In the genomic region with DNA sequence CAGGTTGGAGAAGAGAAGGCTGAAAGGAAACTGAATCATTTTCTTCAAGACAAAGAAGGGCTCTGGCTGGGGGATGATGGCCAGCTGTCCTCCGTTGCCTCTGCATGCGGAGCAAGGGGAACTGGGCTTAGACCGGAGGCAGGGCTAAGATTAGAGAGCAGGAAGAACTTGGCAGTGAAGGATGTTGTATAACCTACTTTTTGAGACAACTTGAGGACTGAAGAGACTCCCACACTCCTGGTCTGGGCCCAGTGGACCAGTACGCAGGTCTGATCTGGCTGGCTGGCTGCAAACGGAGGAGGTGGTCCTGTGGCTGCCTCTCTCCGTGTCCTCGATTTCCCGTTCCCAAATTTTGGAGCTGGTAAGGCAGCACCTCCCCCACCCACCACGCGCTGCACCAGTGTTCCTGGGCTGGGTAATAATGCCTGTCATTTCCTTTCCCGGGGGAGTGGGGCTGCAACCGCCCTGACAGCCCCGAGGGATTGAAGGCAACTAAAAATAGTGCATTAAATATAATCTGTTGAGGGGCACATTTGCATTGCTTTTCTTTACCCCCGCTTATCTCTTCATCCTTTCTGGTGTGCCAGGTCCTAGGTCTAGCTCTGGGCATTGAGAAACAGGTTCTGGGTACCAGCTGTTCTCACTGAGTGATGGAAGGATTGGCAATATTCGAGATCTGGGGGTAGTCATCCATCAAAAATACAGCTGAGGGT, we compare ENCODE assay signal across 8 mouse cellular contexts. TPM values are rescaled to one million over a fixed set of nuclear protein-coding genes. Genes with fewer than 3 reads are reported as not detected.
DNase-seq lines count a peak whose midpoint lies in the region; ATAC-seq and TF ChIP-seq lines count a peak whose summit lies in the region.

No protein-coding gene starts in this region.

- no peak for TF ChIP-seq CTCF in heart, adult 2 months (IDR thresholded peaks at IDR 0.05)
- TF ChIP-seq CTCF in stomach, postnatal 0 days (IDR thresholded peaks at IDR 0.05; ENCODE audit: low read depth) = no peak

- H3K9me3 ChIP-seq in midbrain, embryonic 12.5 days = no peaks in the 10 kb centered on the region
- H3K9me3 ChIP-seq in midbrain, embryonic 11.5 days (ENCODE audit: control insufficient read depth, low read length) = no peaks in the 10 kb centered on the region
- no peaks in the 10 kb centered on the region for H3K9me3 ChIP-seq in liver, embryonic 16.5 days (replicated peaks; ENCODE audit: control insufficient read depth, low read length)
- no peaks in the 10 kb centered on the region for H3K9me3 ChIP-seq in stomach, postnatal 0 days (ENCODE audit: control insufficient read depth, low read length)

- no peak for DNase-seq in midbrain, embryonic 11.5 days (ENCODE audit: low spot score, missing footprints)
- peak; percentile 57 to 61 for DNase-seq in heart, adult 2 months
- peak; percentile 36 for DNase-seq in kidney, adult 9 months
- no peak for DNase-seq in stomach, postnatal 0 days (ENCODE audit: low spot score)
- no peak for DNase-seq in retina, embryonic 14.5 days (ENCODE audit: low spot score)
- DNase-seq in T-cell, adult 2 months (ENCODE audit: low spot score) = no peak

- intact Hi-C loops in heart, adult 2 months (cut with DNase I) = loop anchor here (1.0 to 2.0 kb wide), 2 partner anchors 38 to 45 kb away; partner anchors contain the start of gene Spa17

- H3K79me2 ChIP-seq in heart, adult 2 months (replicated peaks; ENCODE audit: control insufficient read depth, insufficient read depth, low read length) = no peaks in the 10 kb centered on the region

- no peak overlapping the region for H3K4me2 ChIP-seq in midbrain, embryonic 12.5 days (replicated peaks)
- no peak overlapping the region for H3K4me2 ChIP-seq in midbrain, embryonic 11.5 days
- H3K4me2 ChIP-seq in liver, embryonic 16.5 days (ENCODE audit: low read depth, low read length) = peak overlapping the region; percentile 39
- H3K4me2 ChIP-seq in stomach, postnatal 0 days (replicated peaks; ENCODE audit: low read depth) = peak overlapping the region; percentile 5; the same call in 1 of the 2 replicates

- no peak overlapping the region for H3K9ac ChIP-seq in midbrain, embryonic 12.5 days (replicated peaks)
- H3K9ac ChIP-seq in midbrain, embryonic 11.5 days (ENCODE audit: low read length) = no peak overlapping the region
- H3K9ac ChIP-seq in heart, adult 2 months (ENCODE audit: low read depth, low read length) = peak overlapping the region; percentile 3; the same call in 1 of the 2 replicates
- H3K9ac ChIP-seq in liver, embryonic 16.5 days (ENCODE audit: low read depth, low read length) = peak overlapping the region; percentile 13; the same call in 1 of the 2 replicates
- H3K9ac ChIP-seq in stomach, postnatal 0 days (ENCODE audit: low read length) = no peak overlapping the region

- ATAC-seq in midbrain, embryonic 12.5 days (ENCODE audit: low FRiP score, low read depth) = peak; percentile 16; the same call in 1 of the 2 replicates
- ATAC-seq in midbrain, embryonic 11.5 days (ENCODE audit: low FRiP score) = no peak
- ATAC-seq in liver, embryonic 16.5 days (ENCODE audit: low read depth) = peak; percentile 35
- ATAC-seq in stomach, postnatal 0 days (ENCODE audit: low FRiP score, low TSS enrichment) = no peak

- H3K27me3 ChIP-seq in midbrain, embryonic 12.5 days = no peaks in the 10 kb centered on the region
- no peaks in the 10 kb centered on the region for H3K27me3 ChIP-seq in midbrain, embryonic 11.5 days (ENCODE audit: control insufficient read depth, insufficient read depth, low read length)
- H3K27me3 ChIP-seq in heart, adult 2 months (ENCODE audit: control insufficient read depth, insufficient read depth, low read length) = no peaks in the 10 kb centered on the region
- H3K27me3 ChIP-seq in liver, embryonic 16.5 days (ENCODE audit: control insufficient read depth, insufficient read depth, low read depth, low read length) = no peaks in the 10 kb centered on the region
- no peaks in the 10 kb centered on the region for H3K27me3 ChIP-seq in stomach, postnatal 0 days (ENCODE audit: control insufficient read depth, insufficient read depth, low read length)

- no peaks in the 10 kb centered on the region for H3K36me3 ChIP-seq in midbrain, embryonic 12.5 days
- no peaks in the 10 kb centered on the region for H3K36me3 ChIP-seq in midbrain, embryonic 11.5 days (ENCODE audit: control insufficient read depth, insufficient read depth, low read length)
- H3K36me3 ChIP-seq in heart, adult 2 months (ENCODE audit: control insufficient read depth, insufficient read depth, low read length) = no peaks in the 10 kb centered on the region
- no peaks in the 10 kb centered on the region for H3K36me3 ChIP-seq in liver, embryonic 16.5 days (ENCODE audit: control insufficient read depth, insufficient read depth)
- no peaks in the 10 kb centered on the region for H3K36me3 ChIP-seq in stomach, postnatal 0 days (ENCODE audit: control insufficient read depth, insufficient read depth, low read length)

- H3K4me3 ChIP-seq in midbrain, embryonic 12.5 days = no peak overlapping the region
- H3K4me3 ChIP-seq in midbrain, embryonic 11.5 days (ENCODE audit: low read depth, low read length) = no peak overlapping the region
- peak overlapping the region; percentile 32 for H3K4me3 ChIP-seq in heart, adult 2 months
- 0 out of 2 replicates have a peak overlapping the region, but pooled peaks have one; percentile 2 for H3K4me3 ChIP-seq in liver, embryonic 16.5 days (ENCODE audit: low read depth, low read length)
- no peak overlapping the region for H3K4me3 ChIP-seq in stomach, postnatal 0 days (ENCODE audit: low read depth, low read length)

- no peak for TF ChIP-seq POLR2A in heart, adult 2 months (IDR thresholded peaks at IDR 0.05; ENCODE audit: insufficient read depth, low read depth, low read length)

- H3K4me1 ChIP-seq in midbrain, embryonic 12.5 days = peaks cover 5% of the 10 kb centered on the region; the same call in 1 of the 2 replicates
- H3K4me1 ChIP-seq in midbrain, embryonic 11.5 days (ENCODE audit: control insufficient read depth, insufficient read depth, low read length) = no peaks in the 10 kb centered on the region
- H3K4me1 ChIP-seq in heart, adult 2 months (ENCODE audit: control insufficient read depth, insufficient read depth, low read length) = peaks cover 6% of the 10 kb centered on the region
- peaks cover 34% of the 10 kb centered on the region for H3K4me1 ChIP-seq in liver, embryonic 16.5 days (ENCODE audit: control insufficient read depth, low read depth, low read length)
- H3K4me1 ChIP-seq in stomach, postnatal 0 days (replicated peaks; ENCODE audit: control insufficient read depth, insufficient read depth) = no peaks in the 10 kb centered on the region

- 51% methylated on average over 15 of the region's 15 CpGs for WGBS in midbrain, embryonic 12.5 days
- WGBS in midbrain, embryonic 11.5 days = 51% methylated on average over 15 of the region's 15 CpGs
- 10% methylated on average over 15 of the region's 15 CpGs for WGBS in heart, adult 2 months
- WGBS in liver, embryonic 16.5 days (ENCODE audit: insufficient replicate concordance) = 8% methylated on average over 15 of the region's 15 CpGs
- WGBS in stomach, postnatal 0 days = 32% methylated on average over 15 of the region's 15 CpGs

- H3K27ac ChIP-seq in midbrain, embryonic 12.5 days (replicated peaks) = no peak overlapping the region
- no peak overlapping the region for H3K27ac ChIP-seq in midbrain, embryonic 11.5 days (ENCODE audit: low read depth, low read length)
- peak overlapping the region; percentile 70 for H3K27ac ChIP-seq in heart, adult 2 months
- H3K27ac ChIP-seq in liver, embryonic 16.5 days (ENCODE audit: low read length) = no peak overlapping the region
- no peak overlapping the region for H3K27ac ChIP-seq in stomach, postnatal 0 days (replicated peaks)

- no peak; the same call in 1 of the 2 replicates for TF ChIP-seq EP300 in heart, adult 2 months (IDR thresholded peaks at IDR 0.05; ENCODE audit: insufficient read depth, low read depth, low read length)
- no peak for TF ChIP-seq EP300 in stomach, postnatal 0 days (optimal IDR thresholded peaks at IDR 0.05)

RNA-seq across cellular contexts. Expression of gene Siae, which starts 12.6 kb away (rescaled TPM):
- 6.8 and 7.7 TPM in 2 replicates for polyA plus RNA-seq in midbrain, embryonic 12.5 days (2016; fragmentation: Nextera tagmentation; extraction: Ambion mirVana)
- polyA plus RNA-seq in midbrain, embryonic 11.5 days (2014; fragmentation: Nextera tagmentation; extraction: Ambion mirVana) = 7.7 and 8.5 TPM in 2 replicates
- total RNA-seq in heart, adult 2 months (2021) = 1 to 10 TPM; 7.7 to 8.2 TPM
- 7.7 and 18.7 TPM in 2 replicates for polyA plus RNA-seq in heart, adult 2 months (2012; rRNA removed)
- 5.4 and 5.5 TPM in 2 replicates for polyA plus RNA-seq in liver, embryonic 16.5 days (2015; fragmentation: Nextera tagmentation; extraction: Ambion mirVana)
- polyA plus RNA-seq in stomach, postnatal 0 days (2015; fragmentation: Nextera tagmentation; extraction: Ambion mirVana) = 6.9 and 7.7 TPM in 2 replicates

RNA-seq across cellular contexts. Expression of gene Nrgn, which starts 15.3 kb away (rescaled TPM):
- 3.0 and 3.4 TPM in 2 replicates for polyA plus RNA-seq in midbrain, embryonic 12.5 days (2016; fragmentation: Nextera tagmentation; extraction: Ambion mirVana)
- polyA plus RNA-seq in midbrain, embryonic 11.5 days (2014; fragmentation: Nextera tagmentation; extraction: Ambion mirVana) = 2.5 and 2.9 TPM in 2 replicates
- total RNA-seq in heart, adult 2 months (2021) = 10 to 100 TPM in 1 of 2 experiments, 1 to 10 TPM in 1; 4.0 to 27.2 TPM
- polyA plus RNA-seq in heart, adult 2 months (2012; rRNA removed) = 8.6 and 21.7 TPM in 2 replicates
- 4.9 and 6.3 TPM in 2 replicates for polyA plus RNA-seq in liver, embryonic 16.5 days (2015; fragmentation: Nextera tagmentation; extraction: Ambion mirVana)
- polyA plus RNA-seq in stomach, postnatal 0 days (2015; fragmentation: Nextera tagmentation; extraction: Ambion mirVana) = 2.3 and 2.6 TPM in 2 replicates

RNA-seq across cellular contexts. Expression of gene Vsig2, which starts 29.0 kb away (rescaled TPM):
- 0.56 TPM in 1 of 2 replicates, not detected in the other for polyA plus RNA-seq in midbrain, embryonic 12.5 days (2016; fragmentation: Nextera tagmentation; extraction: Ambion mirVana)
- 0.44 TPM in 1 of 2 replicates, not detected in the other for polyA plus RNA-seq in midbrain, embryonic 11.5 days (2014; fragmentation: Nextera tagmentation; extraction: Ambion mirVana)
- total RNA-seq in heart, adult 2 months (2021) = 1 to 10 TPM; 2.5 to 4.9 TPM
- 16.0 and 21.1 TPM in 2 replicates for polyA plus RNA-seq in heart, adult 2 months (2012; rRNA removed)
- polyA plus RNA-seq in liver, embryonic 16.5 days (2015; fragmentation: Nextera tagmentation; extraction: Ambion mirVana) = 0.16 and 0.34 TPM in 2 replicates
- 350 and 369 TPM in 2 replicates for polyA plus RNA-seq in stomach, postnatal 0 days (2015; fragmentation: Nextera tagmentation; extraction: Ambion mirVana)

RNA-seq across cellular contexts. Expression of gene Esam, which starts 40.2 kb away (rescaled TPM):
- polyA plus RNA-seq in midbrain, embryonic 12.5 days (2016; fragmentation: Nextera tagmentation; extraction: Ambion mirVana) = 29.3 and 30.2 TPM in 2 replicates
- 25.1 and 29.6 TPM in 2 replicates for polyA plus RNA-seq in midbrain, embryonic 11.5 days (2014; fragmentation: Nextera tagmentation; extraction: Ambion mirVana)
- total RNA-seq in heart, adult 2 months (2021) = 10 to 100 TPM; 58.5 to 81.3 TPM
- 77.1 and 87.2 TPM in 2 replicates for polyA plus RNA-seq in heart, adult 2 months (2012; rRNA removed)
- 15.7 and 16.0 TPM in 2 replicates for polyA plus RNA-seq in liver, embryonic 16.5 days (2015; fragmentation: Nextera tagmentation; extraction: Ambion mirVana)
- 28.2 and 30.5 TPM in 2 replicates for polyA plus RNA-seq in stomach, postnatal 0 days (2015; fragmentation: Nextera tagmentation; extraction: Ambion mirVana)

RNA-seq across cellular contexts. Expression of gene Spa17, which starts 45.5 kb away (rescaled TPM):
- 13.2 and 15.9 TPM in 2 replicates for polyA plus RNA-seq in midbrain, embryonic 12.5 days (2016; fragmentation: Nextera tagmentation; extraction: Ambion mirVana)
- 13.6 and 14.6 TPM in 2 replicates for polyA plus RNA-seq in midbrain, embryonic 11.5 days (2014; fragmentation: Nextera tagmentation; extraction: Ambion mirVana)
- total RNA-seq in heart, adult 2 months (2021) = 1 to 10 TPM; 1.9 to 3.8 TPM
- 1.6 and 2.3 TPM in 2 replicates for polyA plus RNA-seq in heart, adult 2 months (2012; rRNA removed)
- 1.9 and 2.1 TPM in 2 replicates for polyA plus RNA-seq in liver, embryonic 16.5 days (2015; fragmentation: Nextera tagmentation; extraction: Ambion mirVana)
- 3.4 and 4.0 TPM in 2 replicates for polyA plus RNA-seq in stomach, postnatal 0 days (2015; fragmentation: Nextera tagmentation; extraction: Ambion mirVana)

Comparison
In these comparisons a context has a peak if more than half of its experiments do, and no peak if none do; other contexts are left out.
1. ATAC-seq: peak in midbrain, embryonic 12.5 days (single experiment) and liver, embryonic 16.5 days (single experiment); none in midbrain, embryonic 11.5 days (single experiment) and stomach, postnatal 0 days (single experiment).
2. H3K4me2 ChIP-seq: peak in liver, embryonic 16.5 days (single experiment) and stomach, postnatal 0 days (single experiment); none in midbrain, embryonic 12.5 days (single experiment) and midbrain, embryonic 11.5 days (single experiment).
3. H3K4me3 ChIP-seq: peak in heart, adult 2 months (single experiment) and liver, embryonic 16.5 days (single experiment); none in midbrain, embryonic 12.5 days (single experiment), midbrain, embryonic 11.5 days (single experiment) and stomach, postnatal 0 days (single experiment).
4. H3K9ac ChIP-seq: peak in heart, adult 2 months (single experiment) and liver, embryonic 16.5 days (single experiment); none in midbrain, embryonic 12.5 days (single experiment), midbrain, embryonic 11.5 days (single experiment) and stomach, postnatal 0 days (single experiment).
5. DNase-seq: peak in heart, adult 2 months (2 of 2) and kidney, adult 9 months (single experiment); none in midbrain, embryonic 11.5 days (single experiment), stomach, postnatal 0 days (single experiment), retina, embryonic 14.5 days (single experiment) and T-cell, adult 2 months (single experiment).
6. RNA of gene Vsig2, which starts 29.0 kb away (polyA plus RNA-seq): 350 to 369 TPM in stomach, postnatal 0 days; 16.0 to 21.1 TPM in heart, adult 2 months, 0.56 TPM in midbrain, embryonic 12.5 days, 0.16 to 0.34 TPM in liver, embryonic 16.5 days and 0.44 TPM in midbrain, embryonic 11.5 days; every median in the first group is over 10 times any median in the second.